Mouse (Mus musculus) CH12.LX (cell line): ENCODE data around the gene Mast3. TPM values are rescaled to one million over a fixed set of nuclear protein-coding genes. Genes with fewer than 3 reads are reported as not detected.
A peak's percentile ranks its signal among the peaks of the same experiment; 100 is the strongest.

ENCODE experiments used
- DNase-seq: peaks from one replicate; pipeline ENCODE4 v3.0.0-alpha.2; 2013; ENCODE audit errors: extremely low read depth
- H3K27ac ChIP-seq: 2 replicates; pipeline ENCODE4 v1.5.1; 2012; ENCODE audit warnings: low read depth, mild to moderate bottlenecking, control low read depth, moderate library complexity; ENCODE audit not compliant: insufficient read depth
- H3K27me3 ChIP-seq: replicated peaks from 2 replicates; pipeline ENCODE3; 2012; ENCODE audit warnings: inconsistent platforms
- H3K36me3 ChIP-seq, 2 experiments: replicated peaks in 1 of 2; 2 replicates each; pipeline versions ENCODE3 to v1.6.1; 2012; ENCODE audit warnings: inconsistent platforms in 1 of 2, low read length in 1 of 2, mild to moderate bottlenecking in 1 of 2, mixed read lengths in 1 of 2, moderate library complexity in 1 of 2; ENCODE audit not compliant: control insufficient read depth in 1 of 2, insufficient read depth in 1 of 2
- H3K4me1 ChIP-seq, 2 experiments: 2 replicates each; pipeline ENCODE4 v1.6.1; 2012; ENCODE audit warnings: inconsistent platforms in 1 of 2, moderate library complexity in 1 of 2; ENCODE audit not compliant: insufficient read depth in 2 of 2, control insufficient read depth in 1 of 2
- H3K4me2 ChIP-seq: 2 replicates; pipeline ENCODE4 v1.6.1; 2012; ENCODE audit warnings: low read depth, mild to moderate bottlenecking, control low read depth; ENCODE audit not compliant: poor library complexity, insufficient read depth, severe bottlenecking
- H3K4me3 ChIP-seq, 3 experiments: fragments of 150-350 bp in 1 of 3; sonication (generic) in 1 of 3; replicated peaks in 1 of 3; 2 replicates each; pipeline versions ENCODE3 to v1.5.1; 2011 to 2012; ENCODE audit warnings: low read depth in 2 of 3, low read length in 2 of 3, mild to moderate bottlenecking in 2 of 3, moderate library complexity in 2 of 3, control low read depth in 1 of 3, improper control_type of control experiment in 1 of 3, inconsistent platforms in 1 of 3, mixed read lengths in 1 of 3; ENCODE audit not compliant: poor library complexity in 1 of 3
- H3K79me2 ChIP-seq: replicated peaks from 2 replicates; pipeline ENCODE4 v1.6.1; 2012; ENCODE audit warnings: mild to moderate bottlenecking, moderate library complexity; ENCODE audit not compliant: control insufficient read depth, poor library complexity, insufficient read depth, severe bottlenecking; ENCODE audit errors: extremely low read depth
- H3K9ac ChIP-seq: 2 replicates; pipeline ENCODE4 v1.6.1; 2012; ENCODE audit warnings: low read depth, mild to moderate bottlenecking, control low read depth, moderate library complexity; ENCODE audit not compliant: insufficient read depth
- H3K9me3 ChIP-seq: replicated peaks from 2 replicates; pipeline ENCODE3; 2012; ENCODE audit warnings: low read length, inconsistent platforms, mixed read lengths
- BHLHE40 ChIP-seq: IDR thresholded peaks from 2 replicates; pipeline ENCODE4 v1.6.1; 2011; ENCODE audit warnings: mild to moderate bottlenecking, low read depth, low read length, improper control_type of control experiment
- CHD2 ChIP-seq: IDR thresholded peaks from 2 replicates; pipeline ENCODE4 v1.6.1; 2011; ENCODE audit warnings: low read length, improper control_type of control experiment
- ELF1 ChIP-seq: IDR thresholded peaks from 2 replicates; pipeline ENCODE4 v1.6.1; 2014; ENCODE audit warnings: low read depth, mild to moderate bottlenecking, inconsistent platforms, low read length, improper control_type of control experiment
- EP300 ChIP-seq: IDR thresholded peaks from 2 replicates; pipeline ENCODE4 v1.6.1; 2011; ENCODE audit warnings: low read length, improper control_type of control experiment
- HCFC1 ChIP-seq: IDR thresholded peaks from 2 replicates; pipeline ENCODE4 v1.6.1; 2012; ENCODE audit warnings: low read depth, mild to moderate bottlenecking, inconsistent platforms, low read length, improper control_type of control experiment
- IRF4 ChIP-seq: IDR thresholded peaks from 2 replicates; pipeline ENCODE4 v1.6.1; 2014; ENCODE audit warnings: low read depth, mild to moderate bottlenecking, inconsistent platforms, low read length, improper control_type of control experiment
- JUN ChIP-seq: IDR thresholded peaks from 2 replicates; pipeline ENCODE4 v1.6.1; 2011; ENCODE audit warnings: low read depth, mild to moderate bottlenecking, low read length, improper control_type of control experiment, moderate library complexity; ENCODE audit not compliant: insufficient read depth
- JUND ChIP-seq: conservative IDR thresholded peaks from 2 replicates; pipeline ENCODE4 v1.6.1; 2011; ENCODE audit warnings: low read depth, low read length, improper control_type of control experiment
- KAT2A ChIP-seq: IDR thresholded peaks from 2 replicates; pipeline ENCODE4 v1.6.1; 2012; ENCODE audit warnings: low read length, improper control_type of control experiment, inconsistent platforms; ENCODE audit not compliant: insufficient replicate concordance
- MAFK ChIP-seq: IDR thresholded peaks from 2 replicates; pipeline ENCODE4 v1.6.1; 2011; ENCODE audit warnings: low read length, improper control_type of control experiment; ENCODE audit not compliant: insufficient replicate concordance
- MAX ChIP-seq: IDR thresholded peaks from 2 replicates; pipeline ENCODE4 v1.6.1; 2011; ENCODE audit warnings: low read length, improper control_type of control experiment
- MAZ ChIP-seq: IDR thresholded peaks from 2 replicates; pipeline ENCODE4 v1.6.1; 2012; ENCODE audit warnings: low read depth, mild to moderate bottlenecking, inconsistent platforms, low read length, improper control_type of control experiment, moderate library complexity
- MEF2A ChIP-seq: IDR thresholded peaks from 2 replicates; pipeline ENCODE4 v1.6.1; 2014; ENCODE audit warnings: low read depth, mild to moderate bottlenecking, inconsistent platforms, low read length, improper control_type of control experiment, borderline replicate concordance
- MXI1 ChIP-seq: IDR thresholded peaks from 2 replicates; pipeline ENCODE4 v1.6.1; 2011; ENCODE audit warnings: mild to moderate bottlenecking, low read depth, low read length, improper control_type of control experiment
- MYC ChIP-seq: IDR thresholded peaks from 2 replicates; pipeline ENCODE4 v1.6.1; 2011; ENCODE audit warnings: low read depth, mild to moderate bottlenecking, improper control_type of control experiment, low read length
- NRF1 ChIP-seq: IDR thresholded peaks from 2 replicates; pipeline ENCODE4 v1.6.1; 2014; ENCODE audit warnings: low read depth, mild to moderate bottlenecking, inconsistent platforms, low read length, improper control_type of control experiment, moderate library complexity
- PAX5 ChIP-seq: IDR thresholded peaks from 2 replicates; pipeline ENCODE4 v1.6.1; 2012; ENCODE audit warnings: low read length, inconsistent platforms, mixed read lengths
- POLR2A ChIP-seq: IDR thresholded peaks from 2 replicates; pipeline ENCODE4 v1.6.1; 2011; ENCODE audit warnings: low read depth, mild to moderate bottlenecking, improper control_type of control experiment, low read length
- POLR2AphosphoS2 ChIP-seq: IDR thresholded peaks from 2 replicates; pipeline ENCODE4 v1.6.1; 2011; ENCODE audit warnings: low read depth, low read length, improper control_type of control experiment
- RAD21 ChIP-seq: IDR thresholded peaks from 2 replicates; pipeline ENCODE4 v1.6.1; 2011; ENCODE audit warnings: low read depth, mild to moderate bottlenecking, low read length, improper control_type of control experiment, moderate library complexity
- RCOR1 ChIP-seq: conservative IDR thresholded peaks from 2 replicates; pipeline ENCODE4 v1.6.1; 2012; ENCODE audit warnings: low read depth, mild to moderate bottlenecking, inconsistent platforms, low read length, improper control_type of control experiment
- SIN3A ChIP-seq: IDR thresholded peaks from 2 replicates; pipeline ENCODE4 v1.6.1; 2012; ENCODE audit warnings: low read length, improper control_type of control experiment, inconsistent platforms
- TCF12 ChIP-seq: IDR thresholded peaks from 2 replicates; pipeline ENCODE4 v1.6.1; 2014; ENCODE audit warnings: low read depth, mild to moderate bottlenecking, inconsistent platforms, low read length, improper control_type of control experiment
- UBTF ChIP-seq: IDR thresholded peaks from 2 replicates; pipeline ENCODE4 v1.6.1; 2012; ENCODE audit warnings: low read depth, mild to moderate bottlenecking, inconsistent platforms, low read length, improper control_type of control experiment, moderate library complexity
- USF1 ChIP-seq: IDR thresholded peaks from 2 replicates; pipeline ENCODE4 v1.6.1; 2014; ENCODE audit warnings: low read depth, mild to moderate bottlenecking, inconsistent platforms, low read length, improper control_type of control experiment
- USF2 ChIP-seq: conservative IDR thresholded peaks from 2 replicates; pipeline ENCODE4 v1.6.1; 2011; ENCODE audit warnings: low read depth, low read length, improper control_type of control experiment
- ZC3H11A ChIP-seq: IDR thresholded peaks from 2 replicates; pipeline ENCODE4 v1.6.1; 2012; ENCODE audit warnings: low read depth, mild to moderate bottlenecking, inconsistent platforms, low read length, improper control_type of control experiment
- ZKSCAN1 ChIP-seq: IDR thresholded peaks from 2 replicates; pipeline ENCODE4 v1.6.1; 2012; ENCODE audit warnings: low read depth, inconsistent platforms, low read length, improper control_type of control experiment, borderline replicate concordance
- ZMIZ1 ChIP-seq: IDR thresholded peaks from 2 replicates; pipeline ENCODE4 v1.6.1; 2012; ENCODE audit warnings: low read depth, mild to moderate bottlenecking, inconsistent platforms, low read length, improper control_type of control experiment
- dilution Hi-C: fragments of 300-500 bp; cut with MboI; formaldehyde crosslinking; loops from 2 replicates; pipeline ENCODE4 v1.14.3; 2020; ENCODE audit warnings: low sequenced_read_pairs; ENCODE audit not compliant: extremely low pct_unique_long_range_greater_than_20kb, extremely low pct_ligation_motif_present
- in situ Hi-C: fragments of 300-500 bp; cut with MboI; formaldehyde crosslinking; loops from 3 replicates; pipeline ENCODE4 v1.14.3; 2019; ENCODE audit warnings: low sequenced_read_pairs, low pct_ligation_motif_present, low pct_unique_long_range_greater_than_20kb, mixed read lengths
- polyA plus RNA-seq: library from polyadenylated mRNA; unstranded; fragments of >175 nt; gene quantifications from 2 replicates; pipeline ENCODE4 v1.2.1, GENCODE M21; 2012; ENCODE audit warnings: low read depth; ENCODE audit not compliant: insufficient read length
- total RNA-seq, 2 experiments: library from RNA; depleted of rRNA; stranded (reverse); fragments of 300-350 nt in 1 of 2; fragments of >200 nt in 1 of 2; gene quantifications; 2 replicates each; pipeline ENCODE4 v1.2.3; 2012 to 2014

Gene Mast3
- total and polyA plus RNA-seq, 3 experiments = 7.0 to 23.4 (median 11.6) TPM

DNA sequence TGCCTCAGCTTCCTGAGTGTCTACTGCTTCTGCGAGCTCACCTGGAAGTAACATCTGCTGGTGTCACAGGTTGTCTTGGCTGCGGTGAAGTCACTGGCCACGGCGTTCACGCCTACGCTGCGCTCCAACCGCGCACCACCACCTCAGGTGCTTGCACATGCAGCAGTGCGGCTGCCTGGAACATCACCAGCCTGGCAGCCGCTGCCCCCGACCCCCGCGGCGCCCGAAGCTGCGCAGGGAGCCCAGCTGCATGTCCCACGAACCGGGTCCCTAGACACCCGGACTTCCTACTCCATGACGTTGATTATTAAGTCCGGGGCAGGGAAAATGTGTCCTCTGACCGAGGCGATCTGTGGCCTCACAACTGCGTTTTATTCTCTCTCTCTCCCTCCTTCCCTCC, 37.6 kb upstream of the Mast3 start:
- TF ChIP-seq IRF4 (no peak), ZMIZ1 (no peak), HCFC1 (no peak), POLR2AphosphoS2 (no peak), JUND (no peak), UBTF (no peak), BHLHE40 (no peak), EP300 (no peak), MAZ (no peak), MAX (no peak), USF1 (no peak), TCF12 (no peak), MXI1 (no peak), RAD21 (no peak), JUN (no peak)
- TF ChIP-seq, all 38 proteins: peak for 0
- peaks cover 2 to 29% of the 10 kb centered on the region in 2 experiments; a peak in 3 of 4 replicates for H3K4me1 ChIP-seq
- no peak for DNase-seq
- no peaks in the 10 kb centered on the region for H3K36me3 ChIP-seq
- no peak overlapping the region for H3K4me2 ChIP-seq
- no peaks in the 10 kb centered on the region for H3K79me2 ChIP-seq
- no peaks in the 10 kb centered on the region for H3K9me3 ChIP-seq
- no peak overlapping the region for H3K4me3 ChIP-seq
- dilution Hi-C loops (no loop called here), in situ Hi-C loops (loop anchor here (5.0 to 10.0 kb wide), 2 partner anchors 80 to 128 kb away; partner anchors contain the start of genes Gm3336 and Mpv17l2)
- peaks cover 41% of the 10 kb centered on the region for H3K27me3 ChIP-seq
- no peak overlapping the region for H3K27ac ChIP-seq
- no peak overlapping the region for H3K9ac ChIP-seq

DNA sequence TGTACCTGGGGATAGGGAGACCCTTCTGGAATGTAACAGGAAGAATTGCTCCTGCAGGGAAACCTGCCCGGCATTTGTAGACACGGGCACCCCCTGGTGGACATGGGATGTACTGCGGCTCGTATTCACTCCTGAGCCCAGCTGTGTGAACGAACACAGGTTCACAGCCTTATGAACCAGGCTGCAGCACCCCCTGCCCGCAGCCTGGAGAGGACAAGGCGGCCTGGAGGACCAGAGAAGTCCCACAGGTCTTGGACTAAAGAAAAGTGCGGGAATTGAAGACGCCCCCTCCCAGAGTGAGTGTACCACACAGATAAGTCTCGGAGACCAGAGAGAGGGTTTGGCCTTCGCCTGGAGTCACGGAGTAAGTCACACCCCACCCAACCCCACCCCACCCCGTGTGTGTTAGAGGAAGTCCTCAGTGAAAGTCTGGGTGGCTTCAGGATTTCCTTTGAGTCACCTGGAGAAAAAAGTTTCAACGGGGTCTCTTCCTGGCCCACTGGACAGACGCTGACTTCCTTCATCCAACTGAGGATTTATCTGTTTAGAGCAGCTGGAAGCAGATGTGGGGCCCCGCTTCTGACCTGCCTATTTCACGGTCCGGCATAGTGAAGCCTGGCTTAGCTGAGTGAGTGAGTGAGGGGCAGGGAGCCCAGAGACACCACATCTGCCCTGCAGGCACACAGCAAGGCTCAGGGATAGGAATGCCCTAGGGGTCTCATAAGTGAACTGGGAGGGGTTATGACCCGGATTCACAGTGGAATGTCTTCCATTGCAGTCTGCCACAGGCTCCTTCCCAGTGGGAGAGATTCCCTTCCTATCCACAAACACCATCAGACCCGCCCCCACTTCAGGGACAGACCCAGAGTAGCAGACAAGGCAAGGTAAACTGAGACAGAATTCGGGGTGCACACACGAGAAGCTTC, 36.6 kb upstream of the Mast3 start:
- H3K27me3 ChIP-seq = peaks cover 33% of the 10 kb centered on the region
- H3K27ac ChIP-seq = no peak overlapping the region
- dilution Hi-C loops = no loop called here
- no peak overlapping the region for H3K9ac ChIP-seq
- DNase-seq = peak; percentile 79
- no peak overlapping the region for H3K4me2 ChIP-seq
- peaks cover 2 to 22% of the 10 kb centered on the region in 2 experiments; a peak in 3 of 4 replicates for H3K4me1 ChIP-seq
- peaks cover 6 to 9% of the 10 kb centered on the region in 2 experiments for H3K36me3 ChIP-seq
- H3K79me2 ChIP-seq = no peaks in the 10 kb centered on the region
- no peaks in the 10 kb centered on the region for H3K9me3 ChIP-seq
- in situ Hi-C loops = loop anchor here (5.0 to 10.0 kb wide), 2 partner anchors 79 to 127 kb away; partner anchors contain the start of genes Gm3336 and Mpv17l2
- no peak overlapping the region for H3K4me3 ChIP-seq
- TF ChIP-seq MAZ (no peak), MXI1 (no peak), JUN (no peak), NRF1 (no peak), KAT2A (no peak), ZMIZ1 (no peak), TCF12 (0 out of 2 replicates have a peak, but pooled peaks have one; percentile 29), SIN3A (peak; percentile 65; the same call in 1 of the 2 replicates), MYC (no peak), USF2 (no peak), USF1 (no peak), RCOR1 (no peak), ZKSCAN1 (no peak), JUND (no peak), MAFK (no peak), PAX5 (no peak), ZC3H11A (peak; percentile 68), MEF2A (no peak), UBTF (no peak), ELF1 (0 out of 2 replicates have a peak, but pooled peaks have one; percentile 30), IRF4 (0 out of 2 replicates have a peak, but pooled peaks have one; percentile 42), BHLHE40 (no peak), POLR2A (no peak), CHD2 (no peak)
